Mouse (Mus musculus) lung, postnatal 0 days (tissue): ENCODE measurements at regions not wholly inside any gene's neighbourhood (a gene's known extent, or its start where the extent isn't known, plus 50 kb on each side); places are given as distances from the start of the nearest gene placed in this dataset.

Experiments used
- CTCF ChIP-seq: IDR thresholded peaks from 2 replicates; pipeline ENCODE4 v1.5.1; 2016; ENCODE audit warnings: antibody characterized with exemption, mild to moderate bottlenecking
- EP300 ChIP-seq: IDR thresholded peaks from 2 replicates; pipeline ENCODE4 v1.6.1; 2016; ENCODE audit warnings: antibody characterized with exemption, mild to moderate bottlenecking, control low read depth

GRCm38 (mm10) chr5:133047456-133047855, 504.3 kb upstream of the Auts2 start:
- TF ChIP-seq CTCF (no peak), EP300 (no peak)
